Mouse (Mus musculus) Patski (cell line): ENCODE measurements around the gene Syp. TPM values are rescaled to one million over a fixed set of nuclear protein-coding genes. Genes with fewer than 3 reads are reported as not detected.

Source experiments
- ATAC-seq: fragments of 100-300 bp; one replicate; pipeline ENCODE4 v1.8.0; 2021
- CTCF ChIA-PET: fragments of 350-600 bp; sonication (Branson Sonifier 250); formaldehyde crosslinking; loops from one replicate; lab custom pipeline; 2022; ENCODE audit warnings: inconsistent platforms; lab: Charles Lee
- POLR2A ChIA-PET: fragments of 350-600 bp; sonication (Branson Sonifier 250); formaldehyde crosslinking; loops from one replicate; lab custom pipeline; 2022; ENCODE audit warnings: antibody characterized with exemption, inconsistent platforms; lab: Charles Lee
- DNase-seq: peaks from one replicate; pipeline ENCODE4 v3.0.0-alpha.2; 2011; ENCODE audit warnings: low read depth, low spot score
- H3K27me3 ChIP-seq: fragments of 371-371 bp; one replicate; pipeline ENCODE4 v1.5.1; 2021
- CTCF ChIP-seq: fragments of 100-300 bp; IDR thresholded peaks from one replicate; pipeline ENCODE4 v1.5.1; 2021
- in situ Hi-C: fragments of 300-500 bp; cut with MboI; formaldehyde crosslinking; loops from 3 replicates; pipeline ENCODE4 v1.11.1; 2018; ENCODE audit warnings: low pct_unique_long_range_greater_than_20kb, mixed read lengths
- polyA plus RNA-seq: library from polyadenylated mRNA; unstranded; gene quantifications from one replicate; pipeline ENCODE4 v1.2.3, GENCODE M21; 2021

Syp gene
- polyA plus RNA-seq, 1 experiment from 2014 or later, result 1.1 TPM

DNA sequence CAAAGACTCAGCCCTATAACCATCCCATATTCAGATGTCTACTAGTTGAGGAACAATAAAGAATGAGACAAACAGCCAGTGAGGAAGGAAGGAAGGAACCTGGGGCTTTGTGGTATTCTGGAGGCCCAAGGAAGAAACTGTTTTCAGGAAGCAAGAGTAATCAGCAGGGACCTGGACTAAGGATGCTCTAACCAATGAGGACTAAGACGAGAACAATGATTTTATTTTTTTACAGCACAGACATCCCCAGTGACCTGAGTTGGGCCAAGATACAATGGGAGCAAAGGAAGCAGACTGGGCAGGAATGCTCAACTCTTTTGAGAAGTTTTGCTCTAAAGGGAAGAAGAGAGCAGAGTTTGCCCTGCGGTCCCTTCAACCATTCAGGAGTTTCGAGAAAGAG lies 24.7 kb downstream of the Syp start:
- CTCF ChIA-PET, result no interaction called here
- DNase-seq (no peak), ATAC-seq (no peak)
- POLR2A ChIA-PET, result no interaction called here
- in situ Hi-C loops, result no loop called here
- no peak for TF ChIP-seq CTCF
- peaks cover 5% of the 10 kb centered on the region for H3K27me3 ChIP-seq

GRCm38 (mm10) chrX:7664791-7665190 lies 26.5 kb downstream of the Syp start:
- POLR2A ChIA-PET, result no interaction called here
- TF ChIP-seq CTCF, result no peak
- CTCF ChIA-PET, result no interaction called here

GRCm38 (mm10) chrX:7665739-7666502 lies 27.6 kb downstream of the Syp start:
- ATAC-seq (no peak), DNase-seq (no peak)
- no peak for TF ChIP-seq CTCF
- POLR2A ChIA-PET, result no interaction called here
- H3K27me3 ChIP-seq, result no peaks in the 10 kb centered on the region
- in situ Hi-C loops, result no loop called here
- CTCF ChIA-PET, result no interaction called here

More at GRCm38 (mm10) chrX:7664791-7665190, 26.5 kb downstream of the Syp start:
- H3K27me3 ChIP-seq, result no peaks in the 10 kb centered on the region
- in situ Hi-C loops, result no loop called here
- no peak for ATAC-seq
- no peak for DNase-seq

DNA sequence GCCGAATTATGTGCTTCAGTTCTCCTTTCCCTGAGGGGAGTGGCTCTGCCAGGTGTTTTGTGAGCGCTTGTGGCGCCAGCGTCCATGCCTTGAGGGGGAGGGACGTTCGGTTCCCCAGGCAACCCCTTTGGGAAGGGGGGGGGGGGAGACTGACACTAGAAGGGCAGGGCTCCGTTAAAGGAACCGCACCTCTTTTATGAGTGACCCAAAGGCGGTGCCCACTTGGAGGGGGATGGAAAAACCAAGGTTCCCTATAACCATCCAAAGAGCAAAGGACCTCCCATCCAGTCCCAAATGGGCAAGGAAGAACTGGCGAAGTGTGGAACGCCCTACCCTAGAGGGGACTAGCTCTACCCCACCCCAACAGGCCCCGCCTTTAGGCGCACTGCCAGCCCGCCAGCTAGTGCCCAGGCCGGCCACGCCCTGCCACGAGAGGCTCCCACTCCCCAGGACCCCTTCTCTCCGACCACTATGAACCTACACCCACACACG lies 32.2 kb downstream of the Syp start:
- ChIA-PET POLR2A (interaction anchor here (1.1 to 1.4 kb wide), 2 partner anchors 16 to 22 kb away, joined by 3 to 6 read pairs; no protein-coding TSS in a partner anchor), CTCF (interaction anchor here (1.0 kb wide), 1 partner anchor 46 kb away, joined by 3 read pairs; no protein-coding TSS in a partner anchor)
- ATAC-seq, result peak; percentile 33

DNA sequence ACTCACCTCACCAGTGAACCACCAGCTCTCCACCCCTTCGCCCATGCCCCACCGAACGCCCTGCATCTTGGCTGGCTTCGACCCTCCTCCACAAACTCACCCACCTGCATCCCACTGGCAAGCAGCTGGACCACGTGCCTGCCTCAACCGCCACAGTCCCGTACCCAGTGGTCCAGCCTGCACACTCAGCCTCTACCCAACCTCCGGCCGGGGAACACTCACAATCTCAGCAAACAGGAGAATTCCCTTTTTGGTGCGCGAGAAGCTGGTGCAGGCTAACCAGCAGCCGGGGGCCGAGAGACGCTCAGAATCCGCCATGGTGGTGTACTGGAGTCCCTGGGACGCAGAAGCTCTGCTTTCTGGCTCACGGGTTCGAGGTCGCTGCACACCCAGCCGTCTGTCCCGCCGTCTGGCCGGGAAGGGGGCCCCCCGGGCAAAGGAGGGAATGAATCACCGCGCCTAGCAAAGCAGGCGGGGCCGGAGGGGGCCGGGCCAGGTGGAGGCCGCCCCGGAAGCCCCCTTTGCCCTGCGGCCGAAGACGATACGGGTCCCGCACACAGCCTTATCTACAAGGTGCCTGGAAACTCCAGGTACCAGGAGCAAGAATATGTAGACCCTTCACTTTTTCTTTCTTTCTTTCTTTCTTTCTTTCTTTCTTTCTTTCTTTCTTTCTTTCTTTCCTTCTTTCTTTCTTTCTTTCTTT lies 32.8 kb downstream of the Syp start, which contains the start of gene Plp2:
Gene Plp2, minus strand, starts transcription at position 470 of the 703 bp plus-strand sequence.
- ChIA-PET POLR2A (interaction anchor here (0.5 to 1.4 kb wide), 3 partner anchors 23 to 355 kb away, joined by 3 to 6 read pairs (median 4); no protein-coding TSS in a partner anchor), CTCF (interaction anchor here (1.0 kb wide), 1 partner anchor 45 kb away, joined by 3 read pairs; no protein-coding TSS in a partner anchor)
- no peak for TF ChIP-seq CTCF
- ATAC-seq (peak; percentile 37), DNase-seq (no peak)
- in situ Hi-C loops, result no loop called here
- no peaks in the 10 kb centered on the region for H3K27me3 ChIP-seq

More for the DNA sequence above, 32.2 kb downstream of the Syp start:
- no peaks in the 10 kb centered on the region for H3K27me3 ChIP-seq
- TF ChIP-seq CTCF, result no peak
- DNase-seq, result peak; percentile 19
- in situ Hi-C loops, result no loop called here

GRCm38 (mm10) chrX:7672739-7673138 lies 34.5 kb downstream of the Syp start:
- TF ChIP-seq CTCF, result no peak
- DNase-seq (no peak), ATAC-seq (no peak)
- no peaks in the 10 kb centered on the region for H3K27me3 ChIP-seq
- in situ Hi-C loops, result no loop called here
- ChIA-PET CTCF (no interaction called here), POLR2A (no interaction called here)

DNA sequence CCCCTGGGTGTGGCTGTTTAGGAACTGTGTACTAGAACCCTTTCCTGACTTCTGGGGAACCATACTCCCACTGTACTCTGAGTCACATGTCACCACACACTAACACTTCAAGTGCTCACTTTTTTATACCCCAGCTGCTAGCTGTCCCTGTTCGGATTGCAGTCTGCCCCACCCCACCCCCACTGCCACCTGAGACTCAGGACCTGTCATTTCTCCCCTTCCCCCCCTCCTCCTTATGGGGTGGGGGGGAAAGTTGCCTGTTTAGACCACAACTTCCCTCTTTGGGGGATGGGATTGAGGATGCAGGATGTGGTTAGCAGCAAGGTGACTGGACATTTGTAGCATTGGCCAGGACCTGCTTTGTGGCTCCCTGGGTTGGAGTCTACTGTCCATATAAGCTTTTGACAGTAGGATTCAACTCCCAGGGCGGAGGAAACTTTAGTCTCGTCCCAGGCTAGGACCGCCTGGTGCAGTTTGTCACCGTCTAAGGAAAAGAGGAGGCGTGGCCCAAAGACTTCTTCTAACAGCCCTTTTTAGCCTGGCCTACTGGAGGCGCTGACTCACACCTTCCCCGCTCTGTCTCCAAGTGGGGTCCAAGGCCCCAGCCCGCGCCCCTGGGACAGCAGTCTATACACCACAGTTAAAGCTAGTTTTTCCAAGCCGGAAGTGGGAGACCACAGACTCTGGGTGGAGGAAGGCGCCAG lies 35.5 kb downstream of the Syp start:
- no peak for DNase-seq
- in situ Hi-C loops, result no loop called here
- H3K27me3 ChIP-seq, result peaks cover 4% of the 10 kb centered on the region
- ATAC-seq, result no peak
- ChIA-PET POLR2A (no interaction called here), CTCF (no interaction called here)
- no peak for TF ChIP-seq CTCF

DNA sequence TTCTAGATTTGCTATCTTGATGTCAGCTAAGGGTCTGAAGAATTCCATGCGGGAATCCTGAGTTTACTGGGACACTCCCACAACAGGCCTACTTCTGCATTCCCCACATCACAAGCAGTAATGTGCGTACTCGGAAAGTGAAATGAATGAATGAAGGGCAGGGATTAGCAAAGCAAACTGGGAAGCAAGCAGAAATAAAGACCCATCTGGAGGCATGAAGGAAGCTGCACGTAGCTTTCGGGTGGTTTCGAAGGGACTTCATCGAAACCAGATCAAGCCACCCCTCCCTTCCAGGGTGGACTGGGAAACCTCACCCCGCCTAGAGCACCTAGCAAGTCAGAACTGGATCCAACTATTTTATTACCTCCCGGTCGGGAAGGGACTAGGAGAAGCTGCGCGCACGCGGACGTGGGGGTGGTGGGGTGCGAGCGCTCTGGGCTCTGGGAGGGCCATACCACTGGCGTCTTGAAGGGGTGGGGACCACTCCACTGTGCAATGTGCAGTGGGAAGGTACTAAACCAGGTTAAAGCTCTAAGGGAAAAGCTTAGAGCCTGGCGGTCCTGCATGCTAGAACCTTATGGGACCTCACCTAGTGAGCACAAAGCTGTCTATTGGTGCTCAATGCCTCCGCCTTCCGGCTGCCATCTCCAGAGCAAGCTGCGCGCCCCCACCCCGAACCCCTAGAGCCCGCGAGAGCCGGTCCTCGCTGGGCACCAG lies 36.2 kb downstream of the Syp start:
- H3K27me3 ChIP-seq, result peaks cover 7% of the 10 kb centered on the region
- POLR2A ChIA-PET, result no interaction called here
- CTCF ChIA-PET, result no interaction called here
- ATAC-seq, result no peak
- in situ Hi-C loops, result no loop called here
- TF ChIP-seq CTCF, result no peak
- DNase-seq, result no peak

- no peak for DNase-seq
- H3K27me3 ChIP-seq, result peaks cover 7% of the 10 kb centered on the region
- CTCF ChIA-PET, result no interaction called here
- POLR2A ChIA-PET, result no interaction called here
- TF ChIP-seq CTCF, result no peak
- in situ Hi-C loops, result no loop called here
- no peak for ATAC-seq
Measured at GRCm38 (mm10) chrX:7675001-7675380, 36.7 kb downstream of the Syp start.

- ATAC-seq (no peak), DNase-seq (no peak)
- POLR2A ChIA-PET, result no interaction called here
- in situ Hi-C loops, result no loop called here
- CTCF ChIA-PET, result interaction anchor here (0.9 to 1.0 kb wide), 2 partner anchors 15 to 210 kb away, joined by 3 read pairs; no protein-coding TSS in a partner anchor
- H3K27me3 ChIP-seq, result peaks cover 20% of the 10 kb centered on the region
- TF ChIP-seq CTCF, result no peak
Measured at GRCm38 (mm10) chrX:7678986-7679385, 40.7 kb downstream of the Syp start.
